Mouse (Mus musculus): Measurements from ENCODE around the gene Gm42715. TPM values are rescaled to one million over a fixed set of nuclear protein-coding genes. Genes with fewer than 3 reads are reported as not detected.

The Gm42715 gene
- 10 to 100 TPM; 20.3 to 21.7 TPM for total RNA-seq (2023)

GRCm38 (mm10) chr7:127519284-127519683, at the start of gene Gm42715:
Gene Gm42715 (plus strand): TSS chr7:127519584.

GRCm38 (mm10) chr7:127478635-127479317, 40.6 kb upstream of the Gm42715 start, which contains the start of gene Fbrs:
Gene Fbrs (plus strand): TSS chr7:127479199.

GRCm38 (mm10) chr7:127511808-127512230, 7.6 kb upstream of the Gm42715 start, which contains the start of gene Srcap:
Gene Srcap (plus strand): TSS chr7:127511983.

GRCm38 (mm10) chr7:127561340-127561858, 42.0 kb downstream of the Gm42715 start, which contains the start of gene Tmem265:
Gene Tmem265 (plus strand): TSS chr7:127561390.

GRCm38 (mm10) chr7:127572895-127573471, 53.6 kb downstream of the Gm42715 start, which contains the start of gene Phkg2:
Gene Phkg2 (plus strand): TSS chr7:127573340.

GRCm38 (mm10) chr7:127588011-127588871, 68.9 kb downstream of the Gm42715 start, which contains the start of the genes Ccdc189 and Rnf40:
Gene Ccdc189 (minus strand): TSS chr7:127588595.
Gene Rnf40 (plus strand): TSS chr7:127588767.

GRCm38 (mm10) chr7:127614891-127615843, 95.8 kb downstream of the Gm42715 start, which contains the start of gene Zfp629:
Gene Zfp629 (minus strand): TSS chr7:127615797.

Other genes with a start within 250 kb of the Gm42715 start
- gene Sephs2, start 245.5 kb upstream of the Gm42715 start, total RNA-seq (2023), result 100 to 1,000 TPM; 115 to 120 TPM
- 100 to 1,000 TPM; 224 to 235 TPM for gene Itgal, start 223.3 kb upstream of the Gm42715 start, total RNA-seq (2023)
- 1 to 10 TPM; 7.0 to 9.0 TPM for gene Zfp768, start 174.0 kb upstream of the Gm42715 start, total RNA-seq (2023)
- 1 to 10 TPM; 6.7 to 6.8 TPM for gene Zfp747, start 143.5 kb upstream of the Gm42715 start, total RNA-seq (2023)
- 1 to 10 TPM; 1.1 to 3.0 TPM for gene 9130019O22Rik, start 132.4 kb upstream of the Gm42715 start, total RNA-seq (2023)
- 1 to 10 TPM; 1.7 to 2.0 TPM for gene E430018J23Rik, start 126.0 kb upstream of the Gm42715 start, total RNA-seq (2023)
- 1 to 10 TPM; 3.0 to 3.9 TPM for gene Zfp764, start 112.8 kb upstream of the Gm42715 start, total RNA-seq (2023)
- gene Zfp688, start 97.5 kb upstream of the Gm42715 start, total RNA-seq (2023), result 10 to 100 TPM; 11.8 to 13.5 TPM
- 1 to 10 TPM; 1.4 to 3.0 TPM for gene Zfp689, start 70.4 kb upstream of the Gm42715 start, total RNA-seq (2023)
- 100 to 1,000 TPM; 127 to 135 TPM for gene Prr14, start 60.0 kb upstream of the Gm42715 start, total RNA-seq (2023)
- 100 to 1,000 TPM; 244 to 257 TPM for gene Fbrs, start 40.4 kb upstream of the Gm42715 start, total RNA-seq (2023)
- gene Srcap, start 7.6 kb upstream of the Gm42715 start, total RNA-seq (2023), result 10 to 100 TPM; 74.2 to 78.1 TPM
- not detected for gene Tmem265, start 41.8 kb downstream of the Gm42715 start, total RNA-seq (2023)
- 100 to 1,000 TPM; 104 to 116 TPM for gene Phkg2, start 53.8 kb downstream of the Gm42715 start, total RNA-seq (2023)
- gene Ccdc189, start 69.0 kb downstream of the Gm42715 start, total RNA-seq (2023), result 10 to 100 TPM; 16.7 to 19.2 TPM
- gene Rnf40, start 69.2 kb downstream of the Gm42715 start, total RNA-seq (2023), result 100 to 1,000 TPM; 158 to 167 TPM
- 1 to 10 TPM; 2.3 to 5.2 TPM for gene Zfp629, start 96.2 kb downstream of the Gm42715 start, total RNA-seq (2023)
- gene Bcl7c, start 189.3 kb downstream of the Gm42715 start, total RNA-seq (2023), result 10 to 100 TPM; 34.8 to 46.5 TPM
- gene Ctf1, start 193.2 kb downstream of the Gm42715 start, total RNA-seq (2023), result not detected
- not detected for gene Ctf2, start 212.6 kb downstream of the Gm42715 start, total RNA-seq (2023)
- gene Fbxl19, start 225.0 kb downstream of the Gm42715 start, total RNA-seq (2023), result 1 to 10 TPM; 6.0 to 7.0 TPM